Mouse (Mus musculus) lung, postnatal 10 days (tissue): ENCODE measurements around the gene Slc2a6.

Source experiments
- DNase-seq: peaks from one replicate; pipeline ENCODE4 v3.0.0; 2021

Gene Slc2a6

GRCm38 (mm10) chr2:27027618-27028436 is at the start of gene Slc2a6:
Slc2a6 (minus strand) TSS chr2:27027998.
- DNase-seq, result peak; percentile 93

DNA sequence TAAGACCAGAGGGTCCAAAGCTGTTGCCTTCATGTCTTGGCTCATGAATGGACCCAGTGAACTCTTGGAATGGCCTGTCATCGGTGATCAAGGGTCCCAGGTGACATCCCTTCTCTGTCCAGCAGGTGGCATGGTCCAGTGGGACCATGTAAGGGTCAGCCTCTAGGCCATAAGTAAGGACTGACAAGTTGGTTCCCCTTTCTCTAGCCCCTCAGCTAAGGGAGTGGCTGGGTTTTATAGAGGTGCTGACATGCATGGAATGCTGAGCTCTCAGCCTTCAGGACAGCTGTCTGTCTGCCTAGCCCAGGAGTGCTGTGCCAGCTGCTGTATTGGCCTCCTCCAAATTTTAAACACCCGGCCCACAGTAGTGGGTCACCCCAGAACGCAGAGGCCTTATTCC is 47.7 kb upstream of the Slc2a6 start:
- DNase-seq, result peak; percentile 77

DNA sequence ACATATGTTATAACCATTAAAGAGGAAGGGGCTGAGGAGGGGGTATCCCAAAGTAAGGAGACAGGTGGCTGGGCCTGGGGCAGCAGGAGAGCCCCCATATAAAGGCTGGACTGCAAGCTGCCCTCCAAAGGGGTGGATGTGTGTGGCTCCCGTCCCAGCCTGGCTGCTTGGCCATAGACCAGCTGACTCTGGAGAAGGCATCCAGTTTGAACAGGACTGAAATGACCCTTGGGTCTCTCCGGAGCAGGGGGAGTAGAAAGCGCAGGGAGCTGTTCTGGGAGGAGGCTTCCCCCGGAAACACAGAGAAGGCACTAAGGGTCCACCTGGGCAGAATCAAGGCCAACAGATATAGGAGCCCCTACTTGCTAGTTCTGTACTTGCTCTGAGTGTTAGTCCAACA is 47.0 kb upstream of the Slc2a6 start:
- peak; percentile 79 for DNase-seq

- no peak for DNase-seq
These were observed 45.6 kb upstream of the Slc2a6 start for GRCm38 (mm10) chr2:27073407-27073806.

GRCm38 (mm10) chr2:27071978-27072377 is 44.2 kb upstream of the Slc2a6 start, which contains the start of gene Mymk:
Mymk (minus strand) TSS chr2:27072179.
- DNase-seq, result no peak

- peak; percentile 91 for DNase-seq
These were observed 43.3 kb upstream of the Slc2a6 start for GRCm38 (mm10) chr2:27071137-27071536.

DNA sequence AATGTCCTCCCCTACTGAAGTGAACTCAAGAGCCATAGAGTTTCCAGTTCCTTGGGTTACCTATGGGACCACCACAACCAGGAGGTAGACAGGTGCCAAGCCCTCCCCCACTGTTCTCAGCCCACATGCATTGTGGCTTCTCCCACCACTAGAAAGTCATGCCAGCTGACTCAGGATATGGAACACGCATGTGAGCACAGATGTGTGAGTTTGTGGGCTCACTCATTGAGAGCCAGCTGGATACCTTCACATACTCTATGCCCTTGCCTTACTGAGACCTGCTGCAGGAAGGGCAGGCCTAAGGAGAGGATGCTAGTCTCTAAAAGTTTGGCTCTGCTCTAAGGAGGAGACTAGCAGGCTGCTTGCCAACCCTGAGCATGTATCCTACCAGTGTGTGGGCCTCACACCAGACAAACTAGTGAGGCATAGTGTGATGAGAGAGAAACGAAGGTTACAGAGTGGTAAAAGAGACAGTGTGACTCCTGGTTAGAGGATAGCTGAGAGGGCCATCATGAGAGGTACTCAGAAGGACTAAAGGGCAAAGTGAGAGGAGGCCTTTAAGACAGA is 42.5 kb upstream of the Slc2a6 start:
- DNase-seq, result no peak

DNA sequence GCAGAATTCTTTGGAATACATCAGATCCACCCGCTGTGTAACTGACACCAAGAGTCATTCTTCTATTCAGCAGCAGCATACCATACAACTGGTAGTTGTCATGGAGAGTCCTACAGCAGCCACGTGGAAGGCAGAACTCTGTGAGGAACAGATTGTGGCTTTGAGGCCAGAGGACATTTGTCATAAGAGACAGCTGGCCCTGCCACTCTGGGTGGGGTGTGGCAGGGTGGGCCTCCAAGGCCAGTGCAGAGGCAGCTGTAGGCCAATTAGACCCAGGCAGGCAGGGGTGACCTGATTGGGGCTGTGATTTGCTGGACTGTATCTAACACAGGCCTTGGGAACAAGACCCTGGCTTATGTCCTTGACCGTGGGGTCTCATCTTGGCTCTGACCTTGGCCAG is 41.8 kb upstream of the Slc2a6 start:
- no peak for DNase-seq

DNA sequence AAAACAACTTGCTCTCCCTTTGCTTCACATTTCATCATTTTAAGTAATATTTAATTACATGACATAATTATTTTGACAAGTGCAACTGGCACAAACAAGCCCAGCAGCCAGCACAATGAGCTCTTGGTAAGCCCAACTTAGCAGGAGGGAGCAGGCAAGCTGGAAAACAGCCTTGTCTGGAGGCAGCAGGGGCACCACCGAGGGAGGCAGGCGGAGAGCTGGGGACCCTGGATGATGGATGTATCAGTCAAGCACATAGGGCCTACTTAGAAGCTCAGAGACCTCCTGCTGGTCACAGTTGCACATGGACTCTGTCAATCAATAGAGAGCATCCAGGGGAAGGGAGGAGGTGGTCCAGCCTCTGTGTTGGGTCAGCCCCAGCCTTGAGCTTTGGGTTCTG is 40.2 kb upstream of the Slc2a6 start:
- DNase-seq, result no peak

DNA sequence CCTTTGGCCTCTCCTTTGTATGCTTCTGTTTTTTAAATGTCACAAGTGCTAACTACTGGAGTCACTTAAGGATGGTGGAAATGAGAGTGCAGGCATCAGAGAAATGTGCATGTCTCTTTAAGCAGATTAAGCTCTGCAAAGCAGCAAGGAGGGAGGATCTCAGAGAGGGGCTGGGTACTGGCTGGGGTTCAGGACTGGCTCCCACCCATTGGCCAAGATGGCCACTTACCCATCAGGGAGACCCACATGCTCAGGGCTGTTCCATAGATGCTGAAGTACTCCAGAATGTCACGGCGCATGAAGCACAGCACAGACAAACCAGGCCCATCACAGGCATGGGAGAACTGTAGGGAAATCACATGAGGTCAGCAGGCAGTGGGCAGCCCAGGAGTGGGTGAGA is 39.3 kb upstream of the Slc2a6 start:
- no peak for DNase-seq

DNA sequence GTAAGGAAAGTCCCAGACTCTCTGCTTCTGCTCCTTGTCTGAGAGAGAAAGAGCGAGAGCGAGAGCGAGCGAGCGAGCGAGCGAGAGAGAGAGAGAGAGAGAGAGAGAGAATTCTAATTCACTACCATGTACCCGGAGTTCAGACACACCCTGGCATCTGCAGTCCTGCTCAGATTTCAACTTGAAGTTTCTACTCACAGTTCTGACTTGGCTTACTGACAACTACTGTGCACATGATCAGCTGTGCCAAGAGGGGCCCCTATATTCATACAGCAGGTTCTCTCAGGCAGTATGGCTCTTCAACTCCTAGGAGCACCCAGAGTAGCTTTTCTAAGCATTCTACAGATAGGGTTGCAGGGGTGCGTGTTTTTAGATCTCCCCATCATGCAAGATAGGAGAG is 31.4 kb upstream of the Slc2a6 start:
- DNase-seq, result no peak

DNA sequence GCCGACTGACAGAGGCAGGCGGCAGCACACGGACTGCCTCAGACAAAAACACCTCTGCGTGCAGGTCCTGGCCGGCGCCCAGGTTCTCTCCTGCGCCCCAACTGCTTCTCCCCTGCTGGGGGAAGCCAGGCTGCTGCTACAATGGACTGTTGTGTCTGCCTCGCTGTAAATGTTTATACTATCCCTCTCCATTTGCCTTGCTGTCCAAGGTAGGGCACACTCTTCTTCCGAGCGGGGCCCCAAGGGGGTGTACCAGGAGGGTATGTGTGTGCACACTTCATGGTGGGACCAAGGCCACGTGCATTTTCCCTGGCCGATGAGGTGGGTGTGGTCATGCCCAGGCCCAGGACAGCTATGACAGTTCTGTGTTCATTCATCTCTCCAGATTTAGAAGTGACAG is 31.0 kb upstream of the Slc2a6 start:
- DNase-seq, result no peak

- DNase-seq, result no peak
These were observed 30.5 kb upstream of the Slc2a6 start for GRCm38 (mm10) chr2:27058251-27058650.

DNA sequence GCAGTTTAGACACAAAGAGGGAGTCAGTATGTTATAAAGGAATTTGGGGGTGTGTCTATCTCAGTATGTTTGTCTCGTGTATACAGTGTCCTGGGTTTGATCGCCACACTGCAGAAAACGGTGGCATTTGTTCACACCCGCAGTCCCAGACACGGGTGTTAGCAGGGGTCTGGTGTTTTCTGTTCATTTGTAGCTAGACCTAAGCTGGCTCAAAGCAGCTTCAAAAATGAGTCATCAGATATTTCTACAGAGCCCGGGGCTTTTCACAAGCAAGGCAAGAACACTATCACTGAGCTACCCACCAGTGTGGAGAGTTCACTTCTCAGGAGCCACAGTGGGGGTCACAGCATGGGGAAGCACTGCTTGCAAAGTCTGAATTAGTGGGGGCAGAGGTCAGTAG is 21.6 kb upstream of the Slc2a6 start:
- no peak for DNase-seq

DNA sequence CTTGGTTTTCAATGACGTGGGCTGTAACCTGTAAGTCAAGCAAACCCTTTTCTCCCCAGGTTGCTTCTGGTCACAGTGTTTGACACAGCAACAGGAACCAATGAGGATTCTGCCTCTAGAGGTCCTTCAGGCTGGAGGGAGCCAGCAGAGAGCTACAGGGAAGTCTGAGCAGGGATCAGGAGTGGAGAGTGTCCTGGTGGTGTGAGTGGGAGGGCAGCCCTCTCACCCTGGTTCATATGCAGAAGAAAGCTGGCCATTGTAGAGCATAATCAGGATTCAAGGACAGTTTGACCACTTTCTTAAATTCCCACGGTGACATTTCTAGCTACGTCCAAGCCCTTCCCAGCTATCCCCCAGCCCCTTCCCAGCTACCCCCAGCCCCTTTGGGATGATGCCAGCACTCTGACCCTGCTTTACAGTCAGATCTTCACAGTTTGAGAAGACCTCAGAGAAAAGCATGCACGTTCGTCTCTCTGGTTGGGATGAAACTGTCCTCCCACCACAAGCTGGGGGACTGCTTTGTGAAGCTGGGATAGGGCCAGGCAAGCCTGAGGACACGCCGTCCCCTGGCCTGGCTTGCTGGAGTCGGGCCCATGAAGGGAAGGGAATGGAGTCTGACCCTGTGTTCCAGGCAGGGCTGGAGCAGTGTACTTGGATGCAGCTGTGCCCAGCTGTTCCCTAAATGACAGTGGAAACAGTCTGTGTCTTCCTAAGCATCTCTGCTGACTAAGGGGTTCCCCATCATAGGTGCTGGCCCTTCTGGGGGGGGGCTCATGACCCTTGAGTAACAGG is 18.4 kb upstream of the Slc2a6 start:
- DNase-seq, result peak; percentile 93

- no peak for DNase-seq
These were observed 16.8 kb upstream of the Slc2a6 start for GRCm38 (mm10) chr2:27044641-27045040.

DNA sequence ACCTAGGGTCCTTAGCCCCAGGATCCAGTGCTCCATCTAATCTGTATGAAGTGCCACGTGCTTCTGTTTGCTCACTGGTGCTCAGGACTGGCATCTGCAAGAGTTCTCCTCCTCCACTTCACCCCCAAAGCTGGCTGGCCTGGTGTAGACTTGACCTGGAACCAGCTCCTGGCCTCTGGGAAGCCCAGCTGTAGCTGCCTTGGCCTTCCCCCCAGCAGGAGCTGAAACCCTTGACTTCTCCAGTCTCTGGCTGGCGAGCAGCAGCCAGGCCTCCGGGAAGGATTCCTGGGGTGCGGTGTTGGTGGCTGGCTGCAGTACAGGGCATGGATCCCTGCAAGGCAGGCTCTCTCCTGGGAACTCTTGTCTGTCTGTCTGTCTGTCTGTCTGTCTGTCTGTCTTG is 16.4 kb upstream of the Slc2a6 start:
- peak; percentile 32 for DNase-seq

DNA sequence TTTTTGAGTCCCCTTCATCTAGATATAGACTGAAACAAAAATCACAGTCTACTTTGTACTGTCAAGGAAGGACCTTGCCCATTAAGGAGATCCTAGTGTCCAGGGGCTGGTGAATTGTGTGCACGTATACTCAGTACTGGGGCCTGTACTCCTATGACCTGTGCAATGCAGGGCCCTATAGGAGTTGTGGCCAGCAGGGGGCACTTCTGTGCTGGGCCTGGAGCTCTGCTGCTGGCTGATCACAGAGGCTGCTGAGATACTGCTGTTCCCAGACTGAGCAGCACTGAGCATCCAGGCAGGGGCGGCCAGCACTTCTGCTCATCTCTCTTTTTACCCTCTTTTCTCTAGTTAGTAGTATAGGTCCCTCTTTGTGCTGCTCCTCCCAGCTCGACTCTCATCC is 15.7 kb upstream of the Slc2a6 start:
- DNase-seq, result peak; percentile 91

- DNase-seq, result no peak
These were observed 14.5 kb upstream of the Slc2a6 start for GRCm38 (mm10) chr2:27042131-27042844.

- DNase-seq, result peak; percentile 44
These were observed 11.5 kb upstream of the Slc2a6 start for GRCm38 (mm10) chr2:27039286-27039685.

DNA sequence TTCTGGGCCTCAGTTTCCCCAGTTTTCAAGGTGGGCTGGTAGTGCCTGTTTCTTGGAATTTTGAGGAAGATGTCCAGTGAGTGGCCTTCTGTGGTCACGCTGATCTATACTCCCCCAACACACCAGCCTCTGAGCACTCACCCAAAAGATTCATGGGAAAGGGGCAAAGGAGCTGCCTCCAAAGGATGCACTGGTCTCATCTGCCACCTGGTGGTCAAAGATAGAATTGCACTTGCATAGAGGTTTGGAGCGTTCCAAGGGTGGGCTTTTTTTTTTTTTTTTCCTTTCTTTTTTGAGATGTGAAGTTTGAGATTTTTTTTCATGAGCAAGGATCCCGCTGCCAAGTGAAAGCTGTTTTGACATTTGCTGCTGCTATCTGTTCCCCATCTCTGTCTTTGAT is 10.8 kb upstream of the Slc2a6 start:
- peak; percentile 91 for DNase-seq

DNA sequence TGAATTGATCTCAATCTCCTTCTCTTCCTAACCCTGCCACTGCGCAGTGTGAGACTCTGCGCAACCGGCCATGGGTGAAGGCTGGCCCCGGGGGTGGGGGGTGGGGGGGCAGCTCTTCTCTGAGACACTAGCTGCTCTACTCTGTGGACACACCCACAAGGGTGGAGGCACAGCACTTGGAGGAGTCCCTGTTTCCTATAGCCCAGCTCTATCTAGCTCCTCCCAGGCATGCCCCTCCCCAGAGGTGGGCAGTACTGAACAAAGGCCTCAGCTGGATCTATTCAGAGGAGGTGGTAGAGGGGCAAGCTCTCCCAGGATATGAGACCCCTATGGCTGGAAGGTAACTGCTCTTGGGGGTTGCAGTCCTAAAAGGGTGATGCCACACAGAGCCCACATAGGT is 9.2 kb upstream of the Slc2a6 start:
- no peak for DNase-seq

DNA sequence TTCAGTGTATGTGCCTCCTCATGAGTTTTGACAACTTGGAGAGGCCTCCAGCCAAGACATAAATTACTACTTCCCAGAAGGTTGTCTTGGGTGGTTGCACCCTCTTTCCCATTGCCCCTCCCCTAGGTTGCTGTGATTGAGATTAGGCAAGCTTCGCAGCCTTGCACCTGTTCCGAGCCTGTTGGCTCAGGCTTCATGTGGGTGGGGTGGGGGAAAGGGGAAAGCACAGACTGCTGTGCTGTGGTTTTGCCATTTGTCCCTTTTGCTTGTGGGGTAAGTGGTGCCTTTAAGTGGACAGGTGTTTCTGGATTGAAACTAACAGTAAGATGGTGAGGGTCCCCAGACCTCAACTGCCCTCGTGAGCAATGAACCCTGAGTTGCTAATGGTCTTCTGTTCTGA is 8.2 kb upstream of the Slc2a6 start:
- DNase-seq, result no peak
